Mouse (Mus musculus) liver, embryonic 14.5 days (tissue): ENCODE data around the gene Cic.

Experiments used
- CTCF ChIP-seq: IDR thresholded peaks from 2 replicates; pipeline ENCODE4 v1.5.1; 2016; ENCODE audit warnings: antibody characterized with exemption, low read depth, control low read depth
- EP300 ChIP-seq: IDR thresholded peaks from 2 replicates; pipeline ENCODE4 v1.6.1; 2016; ENCODE audit warnings: antibody characterized with exemption, low read depth

- TF ChIP-seq CTCF (no peak), EP300 (no peak)
These were observed 22.7 kb upstream of the Cic start for GRCm38 (mm10) chr7:25244562-25245369.
